Mouse (Mus musculus): ENCODE measurements at regions not wholly inside any gene's neighbourhood (a gene's known extent, or its start where the extent isn't known, plus 50 kb on each side); places are given as distances from the start of the nearest gene placed in this dataset.
A peak's percentile ranks its signal among the peaks of the same experiment; 100 is the strongest.

- DNase-seq (ENCODE audit: low read depth, low spot score), result peak; percentile 68
Measured at GRCm38 (mm10) chr16:90335499-90335898, 50.3 kb upstream of the Hunk start.

GRCm38 (mm10) chr16:90333876-90334825 is 49.8 kb upstream of the Scaf4 start:
- no peak for DNase-seq (ENCODE audit: low read depth, low spot score)
